Mouse (Mus musculus): ENCODE data around the gene Unc119. TPM values are rescaled to one million over a fixed set of nuclear protein-coding genes. Genes with fewer than 3 reads are reported as not detected.
A peak's percentile ranks its signal among the peaks of the same experiment; 100 is the strongest.

Unc119 gene
- 10 to 100 TPM in 1 of 2 experiments, 1 to 10 TPM in 1; 8.4 to 10.5 TPM for total RNA-seq (2021)
- long read RNA-seq, experiment 1, transcript Unc119-201 (5 exons, 1,329 nt) = major isoform, 39 of 43 reads
- long read RNA-seq, experiment 1, partial matches to known transcripts = 1 of 43 reads
- long read RNA-seq, experiment 1, other reads (novel, unspliced or antisense) = 3 of 43 reads
- long read RNA-seq, experiment 2, transcript Unc119-201 (5 exons, 1,329 nt) = major isoform, 24 of 26 reads
- long read RNA-seq, experiment 2, partial matches to known transcripts = 0 of 26 reads
- long read RNA-seq, experiment 2, other reads (novel, unspliced or antisense) = 1 of 26 reads

DNA sequence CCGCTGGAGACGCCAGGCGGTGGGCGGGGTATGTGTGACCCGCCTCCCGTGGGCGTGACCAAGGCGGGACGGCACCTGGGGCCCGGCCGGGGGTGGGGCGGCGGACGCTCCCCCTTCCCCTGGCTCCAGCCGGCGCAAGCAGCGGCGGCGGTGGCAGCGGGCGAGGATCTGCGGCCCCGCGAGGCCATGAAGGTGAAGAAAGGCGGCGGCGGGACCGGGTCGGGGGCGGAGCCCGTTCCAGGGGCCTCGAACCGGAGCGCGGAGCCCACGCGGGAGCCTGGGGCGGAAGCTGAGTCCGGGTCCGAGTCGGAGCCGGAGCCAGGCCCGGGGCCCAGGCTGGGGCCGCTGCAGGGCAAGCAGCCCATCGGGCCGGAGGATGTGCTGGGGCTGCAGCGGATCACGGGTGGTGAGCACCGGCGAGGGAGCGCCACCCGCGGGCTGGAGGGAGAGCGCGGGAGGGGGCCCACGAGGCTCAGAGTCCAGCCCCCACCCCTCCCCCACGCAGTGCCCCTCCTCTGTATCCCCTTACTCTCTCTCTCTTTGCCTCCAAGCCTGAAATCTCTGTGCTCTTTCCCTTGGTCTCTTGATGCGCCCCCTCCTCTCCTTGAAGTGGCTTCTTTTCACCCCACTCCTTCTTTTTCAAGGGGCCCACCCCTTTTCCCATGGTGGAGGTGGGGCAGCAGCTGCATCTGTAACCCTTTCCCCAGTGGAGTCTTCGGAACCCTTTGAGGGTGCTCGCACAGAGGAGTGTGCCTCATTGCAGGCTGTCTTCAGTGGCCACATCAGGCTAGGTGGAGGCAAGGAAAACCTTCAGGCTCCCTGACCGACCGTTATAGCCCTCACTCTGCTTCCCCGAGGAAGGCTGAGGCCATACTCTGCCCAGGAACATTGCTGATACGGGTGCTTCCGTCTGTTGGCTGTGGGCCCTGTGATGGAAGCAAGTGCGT lies at the start of gene Unc119:
Gene Unc119, plus strand, starts transcription at position 102 of the 947 bp plus-strand sequence.
- peak; percentile 75 for DNase-seq

DNA sequence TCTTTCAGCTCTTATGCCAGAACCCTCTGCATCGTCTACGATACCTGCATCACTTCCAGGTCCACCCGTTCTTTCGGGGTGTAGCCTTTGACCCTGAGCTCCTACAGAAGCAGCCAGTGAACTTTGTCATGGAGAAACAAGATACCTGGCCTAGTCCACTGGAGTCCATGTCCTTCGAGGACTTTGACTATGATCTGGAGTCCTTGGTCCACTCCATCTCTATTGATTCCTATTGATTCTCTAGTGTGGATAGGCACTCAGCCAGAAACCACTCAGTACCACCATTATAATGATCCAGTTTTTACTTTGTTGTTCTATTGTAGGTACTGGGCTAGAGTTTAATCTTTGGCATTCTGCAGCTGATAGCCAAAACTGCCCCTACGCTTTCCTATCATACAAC lies 48.7 kb upstream of the Unc119 start:
- DNase-seq = no peak

DNA sequence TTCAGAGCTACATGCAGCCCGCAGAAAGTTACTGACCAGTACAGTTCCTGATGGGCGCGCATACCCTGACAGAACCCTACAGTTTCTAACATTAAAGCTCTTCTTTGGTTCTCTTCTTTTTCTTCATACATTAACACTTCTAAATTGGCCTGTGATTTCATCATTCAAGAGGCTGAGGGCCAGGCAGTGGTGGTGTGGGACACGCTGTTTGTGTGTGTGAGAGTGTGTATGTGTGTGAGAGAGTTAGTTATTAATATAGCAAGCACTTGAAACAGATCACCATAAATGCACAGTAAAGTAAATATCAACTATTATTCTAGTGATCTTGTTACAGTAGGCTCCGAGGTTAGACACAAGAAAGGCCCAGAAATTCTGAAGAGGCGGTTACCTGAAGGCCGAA lies 42.4 kb upstream of the Unc119 start:
- no peak for DNase-seq

DNA sequence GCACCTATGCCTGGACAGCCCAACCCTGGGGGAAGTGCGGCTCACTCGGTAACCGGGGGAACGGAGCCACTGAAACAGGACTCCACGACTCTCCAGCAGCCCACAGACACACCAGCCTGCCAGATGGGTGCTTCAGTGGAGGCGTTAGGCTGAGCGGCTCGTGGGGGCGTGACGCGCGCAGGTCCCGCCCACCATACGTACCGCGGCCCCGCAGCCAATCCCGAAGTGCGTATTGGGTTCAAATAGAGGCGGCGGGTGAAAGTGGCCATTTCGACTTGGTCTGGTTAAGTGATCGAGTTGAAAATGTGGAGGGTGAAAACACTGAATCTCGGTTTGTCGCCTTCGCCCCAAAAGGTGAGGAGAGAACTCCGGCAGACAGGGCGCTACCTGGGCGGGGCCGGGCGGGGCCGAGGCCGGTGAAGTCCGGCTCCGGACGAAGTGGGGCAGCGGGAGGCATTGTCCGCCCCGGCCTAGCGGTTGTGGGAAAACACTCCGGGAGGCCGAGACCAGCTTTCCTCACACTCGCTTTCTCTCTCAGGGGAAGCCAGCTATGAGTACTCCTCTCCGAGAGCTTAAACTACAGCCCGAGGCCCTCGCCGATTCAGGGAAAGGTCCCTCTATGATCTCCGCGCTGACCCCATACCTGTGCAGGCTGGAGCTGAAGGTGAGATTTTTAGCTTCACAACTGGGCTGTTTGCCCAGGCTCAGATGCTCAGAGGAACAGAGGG lies 41.8 kb upstream of the Unc119 start, which contains the start of gene Spag5:
Gene Spag5, plus strand, starts transcription at position 173 of the 728 bp plus-strand sequence.
- DNase-seq = peak; percentile 90

DNA sequence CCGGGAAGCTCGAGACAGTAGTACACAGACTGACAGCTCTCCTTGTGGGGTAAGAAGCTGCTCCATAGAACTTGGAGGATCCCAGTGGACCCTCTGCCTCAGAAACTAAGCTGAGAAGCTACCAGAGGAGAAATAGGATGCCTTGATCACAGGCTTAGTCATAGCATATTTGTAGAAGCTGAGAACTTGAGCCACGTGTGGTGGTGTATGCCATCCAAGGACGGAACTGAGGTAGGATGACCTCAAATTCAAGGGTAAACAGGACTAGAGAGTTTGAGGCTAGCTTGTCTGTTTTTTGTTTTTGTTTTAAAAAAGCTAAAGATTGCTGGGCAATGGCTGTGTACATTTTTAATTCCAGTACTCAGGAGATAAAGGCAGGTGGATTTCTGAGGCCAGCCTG lies 38.0 kb upstream of the Unc119 start:
- DNase-seq = no peak

GRCm38 (mm10) chr11:78310861-78311511 lies 32.3 kb upstream of the Unc119 start:
- no peak for DNase-seq

GRCm38 (mm10) chr11:78313662-78314061 lies 29.6 kb upstream of the Unc119 start:
- no peak for DNase-seq

DNA sequence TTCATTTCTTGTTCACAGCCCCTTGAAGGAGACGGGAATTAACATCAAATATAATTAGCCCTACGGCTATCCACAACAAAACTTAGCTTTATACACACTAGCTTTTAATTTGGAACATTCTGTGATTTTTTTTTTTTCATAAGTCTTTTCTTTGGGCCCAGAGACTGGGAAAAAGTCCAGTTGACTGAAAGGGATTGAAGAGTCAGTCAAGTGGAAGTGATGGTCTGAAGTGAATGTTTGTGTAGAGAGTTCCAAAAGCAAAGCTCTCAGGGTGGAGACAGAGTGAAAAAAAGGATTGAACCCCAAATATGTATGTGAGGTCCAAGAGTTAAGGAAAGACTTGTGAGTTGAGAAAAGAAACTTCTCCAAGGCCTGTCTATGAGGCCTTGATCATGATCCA lies 24.9 kb upstream of the Unc119 start:
- no peak for DNase-seq

GRCm38 (mm10) chr11:78322076-78322831 lies 21.0 kb upstream of the Unc119 start:
- no peak for DNase-seq

DNA sequence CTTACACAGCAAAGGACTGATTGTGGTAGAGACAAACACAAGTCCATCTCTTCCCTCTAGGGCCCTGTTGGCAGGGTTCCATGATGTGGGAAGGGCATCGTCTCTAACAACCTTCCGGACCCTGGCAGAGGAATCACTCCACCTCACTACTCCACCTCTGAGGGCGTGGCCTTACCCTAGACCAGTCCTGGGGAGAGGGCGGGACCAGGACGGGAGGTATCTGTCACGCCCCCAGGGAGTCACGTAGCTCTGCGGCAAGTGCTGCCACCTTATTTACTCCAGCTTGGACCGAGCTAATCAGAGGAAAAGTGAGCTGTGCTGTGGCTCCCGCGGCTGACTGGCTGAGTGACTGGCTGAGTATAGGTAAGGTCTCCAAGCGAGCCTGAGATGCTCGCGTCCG lies 20.4 kb upstream of the Unc119 start, which contains the start of gene Aldoc:
Gene Aldoc, plus strand, starts transcription at position 109 of the 400 bp plus-strand sequence.
- DNase-seq = peak; percentile 69

GRCm38 (mm10) chr11:78324000-78324785 lies 19.1 kb upstream of the Unc119 start:
- no peak for DNase-seq

DNA sequence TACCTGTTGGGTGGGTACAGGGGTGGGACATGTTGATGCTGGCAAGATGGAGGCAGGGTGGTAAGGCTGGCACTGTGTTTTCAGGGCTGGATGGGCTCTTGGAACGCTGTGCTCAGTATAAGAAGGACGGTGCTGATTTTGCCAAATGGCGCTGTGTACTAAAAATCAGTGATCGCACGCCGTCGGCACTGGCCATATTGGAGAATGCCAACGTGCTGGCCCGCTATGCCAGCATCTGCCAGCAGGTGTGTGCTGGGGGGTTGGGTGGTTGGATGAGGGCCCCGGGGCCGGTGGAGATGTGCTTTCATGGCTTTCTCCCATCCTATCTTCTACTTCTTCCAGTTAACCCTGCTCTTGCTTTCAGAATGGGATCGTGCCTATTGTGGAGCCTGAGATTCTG lies 18.3 kb upstream of the Unc119 start:
- no peak for DNase-seq

DNA sequence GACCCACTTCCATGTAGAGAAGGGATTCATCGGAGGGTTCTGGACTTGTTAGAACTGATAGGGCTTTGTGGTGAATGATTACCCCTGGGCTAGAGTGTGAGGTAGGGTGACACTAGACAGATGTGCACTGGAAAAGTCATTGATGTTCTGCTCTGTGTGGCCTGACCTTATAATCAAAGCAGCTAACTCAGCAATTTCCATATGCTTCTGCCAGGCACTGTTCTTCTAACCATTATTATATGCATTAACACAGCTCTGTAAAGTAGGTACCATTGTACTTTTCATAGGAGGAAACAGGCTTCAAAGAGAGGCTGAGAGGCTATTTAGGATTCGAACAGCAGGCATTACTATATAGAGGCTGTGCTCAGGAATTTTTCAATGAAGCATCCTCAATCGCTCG lies 16.1 kb upstream of the Unc119 start:
- DNase-seq = no peak

GRCm38 (mm10) chr11:78327634-78328511 lies 15.4 kb upstream of the Unc119 start, which contains the start of gene Pigs:
Gene Pigs (plus strand): TSS chr11:78328415.
- DNase-seq = peak; percentile 95

DNA sequence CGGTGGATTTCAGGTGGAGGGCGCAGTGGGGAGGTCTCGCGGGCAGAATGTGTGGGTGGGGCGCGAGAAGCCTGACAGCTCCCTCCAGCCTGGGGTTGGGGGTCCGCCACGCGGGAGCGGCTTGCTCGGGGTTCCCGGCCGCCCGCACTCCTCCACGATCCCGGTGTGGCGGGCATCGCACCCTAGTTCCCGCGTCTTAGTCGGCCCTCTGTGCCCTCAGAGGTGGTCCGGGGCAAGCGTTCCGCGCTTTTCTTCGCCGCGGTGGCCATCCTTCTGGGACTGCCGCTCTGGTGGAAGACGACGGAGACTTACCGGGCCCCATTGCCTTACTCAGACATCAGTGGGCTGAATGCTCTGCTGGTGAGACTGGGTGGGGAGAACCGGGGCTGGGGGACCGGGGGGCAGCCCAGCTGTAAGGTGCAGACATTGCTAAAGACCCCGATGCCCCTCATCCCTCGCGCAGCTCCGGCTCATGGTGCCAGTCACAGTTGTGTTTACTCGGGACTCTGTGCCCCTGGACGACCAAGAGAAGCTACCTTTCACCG lies 14.7 kb upstream of the Unc119 start:
- no peak for DNase-seq

DNA sequence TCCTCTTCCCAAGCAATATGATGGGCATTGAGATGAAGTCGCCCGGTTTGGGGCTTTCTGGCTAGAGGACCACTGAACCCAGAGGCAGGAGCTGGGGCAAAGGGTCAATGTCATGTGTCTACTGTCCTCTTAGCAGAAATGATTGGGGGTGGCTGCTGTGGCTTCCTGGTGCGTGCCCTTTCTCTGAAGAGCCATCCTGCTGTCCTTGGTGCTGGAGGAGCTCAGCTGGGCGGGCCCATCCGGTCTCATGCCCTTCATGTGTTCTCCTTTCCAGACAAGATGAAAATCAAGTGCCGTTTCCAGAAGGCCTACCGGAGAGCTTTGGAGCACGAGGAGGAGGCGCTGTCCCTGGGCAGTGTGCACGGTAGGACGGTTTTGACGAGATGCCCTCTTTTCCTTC lies 10.6 kb upstream of the Unc119 start:
- DNase-seq = no peak

DNA sequence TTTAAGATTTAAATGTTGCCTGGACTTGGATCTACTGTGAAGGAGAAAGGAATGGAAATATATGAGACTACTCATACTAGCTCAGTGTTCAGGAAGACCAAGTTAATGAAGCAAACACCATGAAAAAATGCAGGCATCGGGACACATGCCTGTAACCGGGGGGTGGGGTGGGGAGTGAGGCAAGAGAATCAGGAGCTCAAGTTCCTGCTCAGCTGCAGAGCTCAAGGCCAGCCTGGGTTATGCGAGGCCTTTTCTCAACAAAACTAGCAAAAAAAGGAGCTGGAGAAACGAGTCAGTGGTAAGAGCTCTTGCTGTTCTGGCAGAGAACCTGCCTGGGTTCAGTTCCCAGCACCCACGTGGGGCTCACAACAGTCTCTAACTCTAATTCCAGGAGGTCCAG lies 9.3 kb upstream of the Unc119 start:
- DNase-seq = no peak

DNA sequence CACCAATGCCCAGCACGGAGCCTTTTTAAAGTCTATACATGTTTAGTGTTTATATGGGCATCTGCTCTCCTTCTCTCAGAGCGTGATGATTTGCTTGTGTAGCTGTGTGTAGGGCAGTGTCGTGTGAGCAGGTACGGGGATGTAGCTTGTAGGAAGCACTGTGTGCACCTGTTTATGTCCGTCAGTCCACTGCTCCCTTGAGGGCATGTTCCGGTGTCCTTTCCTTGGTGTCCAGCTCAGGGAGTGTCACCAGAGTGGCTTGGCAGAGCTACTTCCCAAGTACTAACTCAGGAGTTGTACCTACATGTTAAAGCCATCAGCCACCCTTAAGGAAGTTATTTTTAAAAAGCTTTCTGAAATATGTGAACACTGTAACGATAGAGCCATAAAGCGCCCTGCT lies 6.2 kb upstream of the Unc119 start:
- peak; percentile 48 for DNase-seq

- DNase-seq = no peak
These were observed 1.6 kb upstream of the Unc119 start for GRCm38 (mm10) chr11:78341702-78342101.

Measured in gastrocnemius, postnatal 25 days (tissue).